Mouse (Mus musculus): ENCODE results near the gene Chchd6. TPM values are rescaled to one million over a fixed set of nuclear protein-coding genes. Genes with fewer than 3 reads are reported as not detected.

Chchd6 gene
- total and polyA plus RNA-seq, 2 experiments from 2014 or later = 182 to 192 TPM

DNA sequence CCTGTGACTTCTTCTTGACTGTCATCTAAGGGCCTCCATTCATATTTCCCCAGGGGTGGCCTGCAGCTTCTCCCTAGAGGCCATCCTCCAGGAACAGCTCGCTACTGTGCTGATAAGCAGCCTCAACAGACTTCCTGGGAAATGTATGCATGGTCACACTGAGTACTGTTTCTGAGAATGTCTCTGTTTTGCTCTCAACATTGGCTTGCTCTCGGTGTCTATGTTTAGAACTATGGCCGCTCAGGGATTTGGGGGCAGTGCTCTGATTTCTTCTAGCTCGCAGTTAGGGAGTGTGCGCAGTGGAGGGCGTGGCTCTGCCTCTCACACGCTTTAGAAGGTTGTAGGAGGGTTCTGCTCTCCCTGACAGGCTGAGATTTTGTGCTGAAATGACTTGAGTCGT is 38.9 kb upstream of the Chchd6 start:
- no peak for TF ChIP-seq CTCF (IDR thresholded peaks at IDR 0.05)
- no peak overlapping the region for H3K27ac ChIP-seq (ENCODE audit: low read depth, low read length)
- no peak overlapping the region for H3K9ac ChIP-seq (replicated peaks; ENCODE audit: low read length, poor library complexity, severe bottlenecking)
- DNase-seq (ENCODE audit: low spot score) (no peak), ATAC-seq (ENCODE audit: low FRiP score) (no peak)
- H3K4me2 ChIP-seq (ENCODE audit: low read depth, low read length, poor library complexity, severe bottlenecking) = no peak overlapping the region
- no peaks in the 10 kb centered on the region for H3K9me3 ChIP-seq (ENCODE audit: low read length)
- H3K4me1 ChIP-seq (ENCODE audit: insufficient read depth, low read length) = 0 out of 2 replicates have a peak, but pooled peaks cover 4% of the 10 kb centered on the region
- no peak overlapping the region for H3K4me3 ChIP-seq (ENCODE audit: low read depth, low read length)
- no peaks in the 10 kb centered on the region for H3K27me3 ChIP-seq (ENCODE audit: insufficient read depth, low read length)
- WGBS = 41% methylated on average over 8 of the region's 8 CpGs
- H3K36me3 ChIP-seq (ENCODE audit: insufficient read depth, low read length) = no peaks in the 10 kb centered on the region

DNA sequence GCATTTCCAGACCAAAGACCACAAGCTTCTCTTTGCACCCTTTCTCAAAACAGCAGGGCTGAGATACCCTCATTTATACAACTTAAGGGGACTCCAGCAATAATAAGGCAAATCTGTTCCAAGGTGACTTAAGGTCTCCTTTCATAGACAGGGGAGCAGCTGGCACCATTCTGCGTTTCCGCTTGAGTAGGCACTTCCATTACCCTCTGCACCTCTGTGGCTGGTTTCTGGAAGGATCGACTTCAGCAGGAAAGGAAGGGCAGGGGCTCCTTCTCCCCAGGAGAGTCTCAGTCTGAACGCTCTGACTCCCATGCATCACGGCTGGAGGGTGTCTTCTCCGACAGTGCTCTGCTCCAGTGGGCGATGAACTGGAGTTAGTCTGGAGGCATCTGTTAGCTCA is 37.7 kb upstream of the Chchd6 start:
- Histone ChIP-seq H3K4me2 (ENCODE audit: low read depth, low read length, poor library complexity, severe bottlenecking) (no peak overlapping the region), H3K9ac (replicated peaks; ENCODE audit: low read length, poor library complexity, severe bottlenecking) (no peak overlapping the region), H3K9me3 (ENCODE audit: low read length) (no peaks in the 10 kb centered on the region), H3K4me1 (ENCODE audit: insufficient read depth, low read length) (0 out of 2 replicates have a peak, but pooled peaks cover 4% of the 10 kb centered on the region), H3K4me3 (ENCODE audit: low read depth, low read length) (no peak overlapping the region), H3K27ac (ENCODE audit: low read depth, low read length) (no peak overlapping the region), H3K36me3 (ENCODE audit: insufficient read depth, low read length) (no peaks in the 10 kb centered on the region), H3K27me3 (ENCODE audit: insufficient read depth, low read length) (no peaks in the 10 kb centered on the region)
- TF ChIP-seq CTCF (IDR thresholded peaks at IDR 0.05) = no peak
- WGBS = 63% methylated on average over 7 of the region's 7 CpGs
- DNase-seq (ENCODE audit: low spot score) = no peak
- no peak for ATAC-seq (ENCODE audit: low FRiP score)

DNA sequence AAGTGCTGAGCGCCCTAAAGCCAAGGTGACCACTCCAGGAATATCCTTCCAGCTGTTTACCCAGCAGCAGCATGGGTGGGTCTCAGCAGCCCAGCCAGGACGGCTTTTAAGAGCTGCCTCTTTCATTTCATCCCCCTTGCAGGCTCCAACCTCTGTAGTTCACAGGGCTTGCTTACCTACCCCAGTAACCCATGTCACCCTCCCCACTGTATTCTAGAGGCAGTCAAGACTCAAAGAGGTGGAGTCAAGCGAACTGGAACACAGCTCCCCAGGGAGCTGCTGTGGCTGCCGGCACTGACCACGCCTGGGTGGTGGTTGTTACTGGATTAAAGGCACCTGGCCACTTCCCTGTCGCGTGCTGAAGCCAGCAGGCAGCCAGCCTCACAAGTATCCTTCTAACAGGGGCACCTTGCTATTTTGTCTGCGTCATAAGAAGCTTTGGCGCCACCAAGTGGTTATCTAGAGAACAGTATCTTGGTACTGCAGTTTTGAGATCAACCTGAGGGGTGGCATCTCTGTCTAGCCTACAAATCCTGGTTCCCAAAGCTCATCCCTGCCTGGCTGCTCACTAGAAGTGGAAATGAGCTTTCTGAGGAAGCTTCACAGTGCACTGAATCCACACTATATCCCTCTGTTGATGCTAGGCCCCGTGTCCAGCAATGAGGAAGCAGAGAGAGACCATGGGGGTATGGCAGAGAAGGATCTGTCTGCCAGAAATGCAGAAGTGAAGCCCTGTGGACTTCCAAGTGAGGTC is 36.5 kb upstream of the Chchd6 start:
- H3K4me3 ChIP-seq (ENCODE audit: low read depth, low read length) = no peak overlapping the region
- no peak overlapping the region for H3K9ac ChIP-seq (replicated peaks; ENCODE audit: low read length, poor library complexity, severe bottlenecking)
- peak overlapping the region; percentile 29; the same call in 1 of the 2 replicates for H3K4me2 ChIP-seq (ENCODE audit: low read depth, low read length, poor library complexity, severe bottlenecking)
- 13% methylated on average over 10 of the region's 10 CpGs for WGBS
- TF ChIP-seq CTCF (IDR thresholded peaks at IDR 0.05) = peak; percentile 97
- no peaks in the 10 kb centered on the region for H3K9me3 ChIP-seq (ENCODE audit: low read length)
- DNase-seq (ENCODE audit: low spot score) = peak; percentile 96
- peak; percentile 84 for ATAC-seq (ENCODE audit: low FRiP score)
- H3K36me3 ChIP-seq (ENCODE audit: insufficient read depth, low read length) = no peaks in the 10 kb centered on the region
- H3K27ac ChIP-seq (ENCODE audit: low read depth, low read length) = 0 out of 2 replicates have a peak overlapping the region, but pooled peaks have one; percentile 32
- H3K27me3 ChIP-seq (ENCODE audit: insufficient read depth, low read length) = no peaks in the 10 kb centered on the region
- H3K4me1 ChIP-seq (ENCODE audit: insufficient read depth, low read length) = 0 out of 2 replicates have a peak, but pooled peaks cover 4% of the 10 kb centered on the region

DNA sequence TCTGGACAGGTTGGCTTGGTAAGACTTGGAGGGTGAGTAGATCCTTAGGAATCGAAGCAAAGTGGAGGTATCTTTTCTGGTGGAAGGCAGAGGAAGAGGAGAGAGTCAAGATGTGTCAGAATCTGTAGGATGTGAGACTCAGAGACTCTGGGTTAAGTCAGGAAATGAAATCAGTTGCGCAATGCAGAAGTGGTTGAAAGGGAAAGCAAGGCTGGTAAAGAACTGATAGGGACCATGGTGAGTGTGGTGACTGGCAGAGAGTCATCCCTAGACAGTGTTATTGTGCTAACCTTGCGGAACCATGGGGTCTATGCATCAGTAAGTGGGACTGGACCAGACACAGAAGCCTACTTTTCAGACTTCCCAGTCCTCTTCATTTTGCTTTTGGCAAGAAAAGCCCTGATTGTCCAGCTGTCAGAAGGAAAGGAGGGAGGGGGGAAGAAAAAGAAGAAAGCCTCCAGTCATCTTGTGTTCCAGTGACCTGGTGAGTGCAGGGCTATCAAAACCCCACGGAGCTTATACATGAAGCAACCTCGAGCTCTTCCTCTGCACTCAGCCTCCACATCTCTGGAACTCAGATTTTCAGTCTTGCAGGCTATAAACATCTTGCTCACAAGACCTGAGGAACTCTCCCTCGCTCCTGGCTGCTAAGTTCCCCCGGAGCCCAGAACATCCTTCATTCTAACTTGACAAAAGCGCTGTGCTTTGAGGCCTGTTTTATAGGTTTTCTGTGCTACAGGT is 32.8 kb upstream of the Chchd6 start:
- Histone ChIP-seq H3K4me1 (ENCODE audit: insufficient read depth, low read length) (0 out of 2 replicates have a peak, but pooled peaks cover 4% of the 10 kb centered on the region), H3K36me3 (ENCODE audit: insufficient read depth, low read length) (no peaks in the 10 kb centered on the region), H3K9me3 (ENCODE audit: low read length) (no peaks in the 10 kb centered on the region), H3K27me3 (ENCODE audit: insufficient read depth, low read length) (no peaks in the 10 kb centered on the region), H3K9ac (replicated peaks; ENCODE audit: low read length, poor library complexity, severe bottlenecking) (no peak overlapping the region), H3K27ac (ENCODE audit: low read depth, low read length) (no peak overlapping the region), H3K4me3 (ENCODE audit: low read depth, low read length) (no peak overlapping the region), H3K4me2 (ENCODE audit: low read depth, low read length, poor library complexity, severe bottlenecking) (no peak overlapping the region)
- no peak for TF ChIP-seq CTCF (IDR thresholded peaks at IDR 0.05)
- WGBS = 63% methylated on average over 8 of the region's 8 CpGs
- DNase-seq (ENCODE audit: low spot score) = no peak
- no peak for ATAC-seq (ENCODE audit: low FRiP score)

DNA sequence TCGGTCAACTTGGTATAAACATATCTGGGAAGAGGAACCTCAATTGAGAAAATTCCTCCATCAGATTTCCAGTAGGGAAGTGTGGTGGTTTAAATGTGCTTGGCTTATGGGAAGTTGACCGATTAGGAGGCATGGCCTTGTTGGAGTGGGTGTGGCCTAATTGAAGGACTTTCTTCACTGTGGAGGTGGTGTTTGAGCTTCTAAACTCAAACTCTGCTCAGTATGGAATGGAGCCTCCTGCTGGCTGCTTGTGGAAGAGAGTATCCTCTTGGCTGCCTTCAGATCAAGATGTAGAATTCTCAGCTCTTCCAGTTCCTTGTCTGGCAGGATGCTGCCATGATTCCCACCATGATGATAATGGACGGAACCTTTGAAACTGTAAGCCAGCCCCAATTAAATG is 27.2 kb upstream of the Chchd6 start:
- Histone ChIP-seq H3K27me3 (ENCODE audit: insufficient read depth, low read length) (no peaks in the 10 kb centered on the region), H3K27ac (ENCODE audit: low read depth, low read length) (no peak overlapping the region)

DNA sequence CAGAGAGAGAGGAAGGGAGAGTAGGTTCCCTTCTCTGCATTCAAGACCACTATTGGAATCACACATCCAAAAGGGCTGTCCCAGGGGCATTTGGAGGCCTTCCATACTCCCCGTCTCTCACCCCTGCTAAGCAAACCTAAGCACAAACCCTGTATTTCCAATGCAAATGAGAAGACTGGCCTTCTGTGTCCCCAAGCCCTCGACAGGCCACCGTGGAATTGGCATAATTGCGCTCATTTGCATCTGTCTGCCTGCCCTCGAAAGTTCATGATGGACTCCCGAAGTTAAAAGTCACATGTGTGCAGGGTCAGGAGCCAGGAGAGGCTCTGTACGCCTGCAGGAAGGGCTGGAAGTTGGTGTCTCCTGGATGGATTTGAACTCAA is 19.9 kb upstream of the Chchd6 start:
- Histone ChIP-seq H3K27ac (ENCODE audit: low read depth, low read length) (no peak overlapping the region), H3K9ac (replicated peaks; ENCODE audit: low read length, poor library complexity, severe bottlenecking) (no peak overlapping the region), H3K27me3 (ENCODE audit: insufficient read depth, low read length) (no peaks in the 10 kb centered on the region), H3K9me3 (ENCODE audit: low read length) (no peaks in the 10 kb centered on the region), H3K4me1 (ENCODE audit: insufficient read depth, low read length) (peaks cover 13% of the 10 kb centered on the region), H3K36me3 (ENCODE audit: insufficient read depth, low read length) (no peaks in the 10 kb centered on the region), H3K4me3 (ENCODE audit: low read depth, low read length) (no peak overlapping the region), H3K4me2 (ENCODE audit: low read depth, low read length, poor library complexity, severe bottlenecking) (no peak overlapping the region)
- DNase-seq (ENCODE audit: low spot score) (no peak), ATAC-seq (ENCODE audit: low FRiP score) (no peak)
- no peak for TF ChIP-seq CTCF (IDR thresholded peaks at IDR 0.05)
- WGBS = 29% methylated on average over 7 of the region's 7 CpGs

More for the DNA sequence above, 27.2 kb upstream of the Chchd6 start:
- ATAC-seq (ENCODE audit: low FRiP score) (no peak), DNase-seq (ENCODE audit: low spot score) (no peak)
- Histone ChIP-seq H3K4me3 (ENCODE audit: low read depth, low read length) (no peak overlapping the region), H3K9me3 (ENCODE audit: low read length) (no peaks in the 10 kb centered on the region), H3K4me2 (ENCODE audit: low read depth, low read length, poor library complexity, severe bottlenecking) (no peak overlapping the region), H3K4me1 (ENCODE audit: insufficient read depth, low read length) (no peaks in the 10 kb centered on the region), H3K36me3 (ENCODE audit: insufficient read depth, low read length) (no peaks in the 10 kb centered on the region), H3K9ac (replicated peaks; ENCODE audit: low read length, poor library complexity, severe bottlenecking) (no peak overlapping the region)
- TF ChIP-seq CTCF (IDR thresholded peaks at IDR 0.05) = no peak
- WGBS = 90% methylated on average over 3 of the region's 3 CpGs
